Mouse (Mus musculus): ENCODE results near the gene Cttnbp2nl.

The Cttnbp2nl gene

GRCm38 (mm10) chr3:105052937-105053697 lies at the start of gene Cttnbp2nl:
TSS of gene Cttnbp2nl (minus strand) at chr3:105053146.
- DNase-seq: peak; percentile 99

- no peak for DNase-seq
Observed at GRCm38 (mm10) chr3:105100270-105100589, 47.3 kb upstream of the Cttnbp2nl start.

- DNase-seq: no peak
Observed at GRCm38 (mm10) chr3:105099526-105100269, 46.8 kb upstream of the Cttnbp2nl start.

- no peak for DNase-seq
Observed at GRCm38 (mm10) chr3:105097581-105097980, 44.6 kb upstream of the Cttnbp2nl start.

- no peak for DNase-seq
Observed at GRCm38 (mm10) chr3:105095026-105095425, 42.1 kb upstream of the Cttnbp2nl start.

GRCm38 (mm10) chr3:105094448-105094847 lies 41.5 kb upstream of the Cttnbp2nl start:
- DNase-seq: no peak

GRCm38 (mm10) chr3:105092721-105093505 lies 40.0 kb upstream of the Cttnbp2nl start:
- DNase-seq: peak; percentile 24 to 51

GRCm38 (mm10) chr3:105090981-105091380 lies 38.0 kb upstream of the Cttnbp2nl start:
- peak; percentile 28 to 64 for DNase-seq

GRCm38 (mm10) chr3:105090147-105090546 lies 37.2 kb upstream of the Cttnbp2nl start:
- DNase-seq: no peak

GRCm38 (mm10) chr3:105088638-105089037 lies 35.7 kb upstream of the Cttnbp2nl start:
- DNase-seq: no peak

- DNase-seq: peak; percentile 48 to 54
Observed at GRCm38 (mm10) chr3:105087344-105087743, 34.4 kb upstream of the Cttnbp2nl start.

GRCm38 (mm10) chr3:105078231-105078826 lies 25.4 kb upstream of the Cttnbp2nl start:
- DNase-seq: peak; percentile 43 to 79

- no peak for DNase-seq
Observed at GRCm38 (mm10) chr3:105075796-105076195, 22.9 kb upstream of the Cttnbp2nl start.

GRCm38 (mm10) chr3:105072536-105072935 lies 19.6 kb upstream of the Cttnbp2nl start:
- no peak for DNase-seq

- DNase-seq: no peak
Observed at GRCm38 (mm10) chr3:105071251-105071650, 18.3 kb upstream of the Cttnbp2nl start.

- no peak for DNase-seq
Observed at GRCm38 (mm10) chr3:105070553-105070952, 17.6 kb upstream of the Cttnbp2nl start.

GRCm38 (mm10) chr3:105066544-105066943 lies 13.6 kb upstream of the Cttnbp2nl start, which contains the start of gene 4930564D02Rik:
TSS of gene 4930564D02Rik (plus strand) at chr3:105066844.
- no peak for DNase-seq

GRCm38 (mm10) chr3:105062676-105063075 lies 9.7 kb upstream of the Cttnbp2nl start:
- DNase-seq: no peak

GRCm38 (mm10) chr3:105061991-105062390 lies 9.0 kb upstream of the Cttnbp2nl start:
- DNase-seq: no peak

GRCm38 (mm10) chr3:105061496-105061895 lies 8.6 kb upstream of the Cttnbp2nl start:
- DNase-seq: no peak

- no peak for DNase-seq
Observed at GRCm38 (mm10) chr3:105060992-105061391, 8.0 kb upstream of the Cttnbp2nl start.

GRCm38 (mm10) chr3:105059911-105060310 lies 7.0 kb upstream of the Cttnbp2nl start:
- no peak for DNase-seq
